Mouse (Mus musculus): Measurements from ENCODE around the gene Olfr63.
"Not testable (repeated sequence)": the region's sequence is repeated elsewhere in the genome, so short reads cannot be mapped to it uniquely, and the experiment has no call there.

The Olfr63 gene

DNA sequence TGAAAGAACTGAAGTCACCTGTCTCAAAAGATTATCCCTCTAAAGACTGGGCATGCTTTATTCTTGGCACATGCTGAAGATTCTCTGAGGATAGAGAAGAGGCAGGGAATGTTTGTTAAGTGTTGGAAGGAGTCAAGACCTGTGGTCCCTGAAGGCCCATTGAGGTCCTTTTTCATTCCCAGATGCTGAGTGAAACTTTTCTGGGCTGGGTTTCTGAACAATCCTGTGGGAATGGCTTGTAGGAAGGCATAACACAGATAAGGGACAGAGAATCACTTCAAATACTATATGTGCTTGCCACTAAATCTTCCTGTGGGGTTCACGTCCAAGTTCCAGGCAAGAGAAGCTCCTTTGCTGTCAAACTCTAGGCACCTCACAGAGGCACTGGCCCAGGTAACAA is at the start of gene Olfr63:
Olfr63 (plus strand) TSS at position 301 of the 400 bp plus-strand sequence.
- no peak for DNase-seq (ENCODE audit: low spot score)

DNA sequence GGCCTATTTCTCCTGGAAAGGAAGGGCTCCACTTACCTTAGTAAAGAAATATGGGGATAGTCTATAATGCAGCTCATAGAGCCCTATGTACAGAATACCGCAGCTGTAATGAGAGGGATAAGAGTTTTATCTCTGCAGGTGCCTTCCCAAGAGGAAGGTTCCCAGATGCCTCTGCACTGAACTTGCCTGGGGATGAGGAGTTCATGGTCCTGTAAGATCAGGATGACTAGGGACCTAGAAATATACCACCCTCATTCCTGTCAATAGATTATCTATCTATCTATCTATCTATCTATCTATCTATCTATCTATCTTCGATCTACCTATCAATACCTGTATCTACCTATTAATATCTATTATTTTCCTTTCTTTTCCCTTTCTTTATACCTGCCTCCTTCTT is 42.9 kb upstream of the Olfr63 start, which contains the start of gene Olfr1564:
Olfr1564 (minus strand) TSS at position 101 of the 400 bp plus-strand sequence.
- no peak for DNase-seq (ENCODE audit: low spot score)

DNA sequence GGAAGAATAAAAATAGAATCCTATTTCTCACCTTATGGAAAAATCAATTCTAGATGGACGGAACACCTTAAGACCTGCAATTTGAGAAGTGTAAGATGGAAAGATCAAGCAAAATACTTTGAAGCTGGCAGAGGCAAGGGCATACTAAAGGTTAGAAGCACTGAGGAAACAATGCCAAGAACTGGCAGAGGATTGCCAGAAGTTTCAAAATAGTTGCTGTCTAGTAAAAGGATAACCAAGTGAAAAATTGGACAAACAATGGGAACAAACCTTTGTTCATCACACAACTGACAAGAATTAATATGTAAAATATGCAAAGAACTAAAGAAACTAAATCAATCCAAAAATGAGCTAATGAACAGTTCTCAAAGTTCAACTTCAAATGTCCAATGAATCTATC is 27.8 kb upstream of the Olfr63 start:
- not testable (repeated sequence) for DNase-seq (ENCODE audit: low spot score)

DNA sequence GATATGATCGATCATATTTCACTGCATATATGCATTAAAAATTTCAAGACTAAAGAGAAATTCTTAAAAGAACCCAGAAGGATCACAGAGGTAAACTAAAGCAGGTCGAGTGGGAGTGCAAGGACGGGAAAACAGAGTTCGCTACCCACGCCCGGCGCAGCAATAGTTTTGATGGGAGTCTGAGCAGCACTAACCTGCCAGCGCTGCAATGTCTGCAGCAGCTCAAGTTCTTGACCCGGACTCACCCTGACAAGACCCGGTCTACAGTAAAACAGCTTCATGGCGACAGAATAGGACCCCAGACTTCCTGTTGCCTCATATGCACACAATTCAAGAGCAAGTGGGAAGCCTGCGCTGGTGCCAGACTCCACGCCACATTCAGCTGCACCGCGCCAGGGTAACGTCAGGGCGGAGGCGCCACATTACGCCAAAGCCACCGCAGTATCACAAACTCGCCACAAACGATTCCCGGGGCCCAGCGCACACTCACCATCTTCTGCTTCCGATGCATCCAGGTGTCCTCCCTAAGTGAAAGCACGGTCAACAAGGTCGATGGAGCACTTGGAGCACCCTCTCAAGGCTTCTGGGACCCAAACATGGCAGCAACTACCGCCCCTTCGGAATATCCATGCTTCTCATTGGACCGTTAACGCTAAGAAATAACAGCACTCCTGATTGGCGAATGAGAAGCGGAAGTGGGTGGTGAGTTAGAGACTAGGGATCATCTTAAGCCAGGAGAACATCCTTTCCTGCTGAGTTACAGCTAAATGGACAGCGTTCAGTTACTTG is 9.8 kb upstream of the Olfr63 start, which contains the start of gene Zfp955a:
Zfp955a (minus strand) TSS at position 616 of the 789 bp plus-strand sequence.
- DNase-seq (ENCODE audit: low spot score), result not testable (repeated sequence)

DNA sequence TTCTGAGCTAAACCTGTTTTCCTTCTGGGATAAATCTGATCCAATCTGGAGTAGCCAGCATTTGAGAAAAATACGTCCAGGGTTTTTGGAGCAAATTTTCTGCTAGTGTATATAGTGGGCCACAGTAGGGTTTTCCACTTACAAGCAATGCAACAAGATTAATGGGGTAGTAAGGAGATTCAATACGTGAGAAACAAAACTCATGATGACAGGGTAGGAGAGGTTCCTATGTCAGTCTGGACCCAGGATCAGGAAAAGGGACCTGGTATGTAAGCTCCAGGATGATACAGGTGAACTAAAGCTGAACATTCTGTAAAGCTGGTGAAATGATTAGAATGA is 9.2 kb upstream of the Olfr63 start:
- not testable (repeated sequence) for DNase-seq (ENCODE audit: low spot score)

DNA sequence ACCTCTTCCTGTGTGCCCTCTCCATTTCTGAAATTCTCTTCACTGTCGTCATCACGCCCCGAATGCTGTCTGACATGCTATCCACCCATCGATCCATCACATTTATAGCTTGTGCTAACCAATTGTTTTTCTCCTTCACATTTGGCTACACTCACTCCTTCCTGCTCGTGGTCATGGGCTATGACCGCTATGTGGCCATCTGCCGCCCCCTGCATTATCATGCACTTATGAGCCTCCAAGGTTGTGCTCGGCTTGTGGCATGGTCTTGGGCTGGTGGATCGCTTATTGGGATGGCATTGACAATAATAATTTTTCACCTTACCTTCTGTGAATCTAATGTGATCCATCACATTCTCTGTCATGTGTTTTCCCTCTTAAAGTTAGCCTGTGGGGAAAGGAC is 4.4 kb downstream of the Olfr63 start:
- DNase-seq (ENCODE audit: low spot score), result no peak

DNA sequence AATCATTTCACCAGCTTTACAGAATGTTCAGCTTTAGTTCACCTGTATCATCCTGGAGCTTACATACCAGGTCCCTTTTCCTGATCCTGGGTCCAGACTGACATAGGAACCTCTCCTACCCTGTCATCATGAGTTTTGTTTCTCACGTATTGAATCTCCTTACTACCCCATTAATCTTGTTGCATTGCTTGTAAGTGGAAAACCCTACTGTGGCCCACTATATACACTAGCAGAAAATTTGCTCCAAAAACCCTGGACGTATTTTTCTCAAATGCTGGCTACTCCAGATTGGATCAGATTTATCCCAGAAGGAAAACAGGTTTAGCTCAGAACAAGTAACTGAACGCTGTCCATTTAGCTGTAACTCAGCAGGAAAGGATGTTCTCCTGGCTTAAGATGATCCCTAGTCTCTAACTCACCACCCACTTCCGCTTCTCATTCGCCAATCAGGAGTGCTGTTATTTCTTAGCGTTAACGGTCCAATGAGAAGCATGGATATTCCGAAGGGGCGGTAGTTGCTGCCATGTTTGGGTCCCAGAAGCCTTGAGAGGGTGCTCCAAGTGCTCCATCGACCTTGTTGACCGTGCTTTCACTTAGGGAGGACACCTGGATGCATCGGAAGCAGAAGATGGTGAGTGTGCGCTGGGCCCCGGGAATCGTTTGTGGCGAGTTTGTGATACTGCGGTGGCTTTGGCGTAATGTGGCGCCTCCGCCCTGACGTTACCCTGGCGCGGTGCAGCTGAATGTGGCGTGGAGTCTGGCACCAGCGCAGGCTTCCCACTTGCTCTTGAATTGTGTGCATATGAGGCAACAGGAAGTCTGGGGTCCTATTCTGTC is 24.8 kb downstream of the Olfr63 start, which contains the start of gene Zfp955b:
Zfp955b (plus strand) TSS at position 506 of the 837 bp plus-strand sequence.
- not testable (repeated sequence) for DNase-seq (ENCODE audit: low spot score)

DNA sequence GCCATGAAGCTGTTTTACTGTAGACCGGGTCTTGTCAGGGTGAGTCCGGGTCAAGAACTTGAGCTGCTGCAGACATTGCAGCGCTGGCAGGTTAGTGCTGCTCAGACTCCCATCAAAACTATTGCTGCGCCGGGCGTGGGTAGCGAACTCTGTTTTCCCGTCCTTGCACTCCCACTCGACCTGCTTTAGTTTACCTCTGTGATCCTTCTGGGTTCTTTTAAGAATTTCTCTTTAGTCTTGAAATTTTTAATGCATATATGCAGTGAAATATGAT is 25.3 kb downstream of the Olfr63 start:
- DNase-seq (ENCODE audit: low spot score), result not testable (repeated sequence)

Measured in yolk sac, embryonic 10.5 days (tissue).